Mouse (Mus musculus) C2C12 (cell line): ENCODE measurements around the gene 1700069L16Rik. TPM values are rescaled to one million over a fixed set of nuclear protein-coding genes. Genes with fewer than 3 reads are reported as not detected.

Experiments used
- H3K27me3 ChIP-seq: one replicate; pipeline ENCODE4 v1.6.1; 2011; ENCODE audit not compliant: control insufficient read depth, insufficient read depth, insufficient read length
- H3K36me3 ChIP-seq: one replicate; pipeline ENCODE4 v1.6.1; 2011; ENCODE audit not compliant: control insufficient read depth, insufficient read depth
- H3K4me3 ChIP-seq: one replicate; pipeline ENCODE4 v1.5.1; 2011; ENCODE audit warnings: mild to moderate bottlenecking, control low read depth; ENCODE audit not compliant: poor library complexity, insufficient read depth, severe bottlenecking
- H3K79me2 ChIP-seq: one replicate; pipeline ENCODE4 v1.6.1; 2011; ENCODE audit not compliant: control insufficient read depth, insufficient read depth
- H3K79me3 ChIP-seq: one replicate; pipeline ENCODE4 v1.6.1; 2011; ENCODE audit warnings: low read depth, control low read depth
- H3ac ChIP-seq: one replicate; pipeline ENCODE3; 2011; ENCODE audit warnings: low read depth; ENCODE audit not compliant: control insufficient read depth, insufficient read length
- CEBPB ChIP-seq: IDR thresholded peaks from one replicate; pipeline ENCODE4 v1.6.1; 2011; ENCODE audit warnings: low read depth, mild to moderate bottlenecking, control low read depth, moderate library complexity
- CTCF ChIP-seq: IDR thresholded peaks from one replicate; pipeline ENCODE4 v1.5.1; 2011; ENCODE audit not compliant: control insufficient read depth, insufficient read depth, insufficient read length
- FOSL1 ChIP-seq: IDR thresholded peaks from one replicate; pipeline ENCODE4 v1.8.0; 2011; ENCODE audit warnings: mild to moderate bottlenecking, low read length; ENCODE audit not compliant: poor library complexity, insufficient read depth, severe bottlenecking
- MAX ChIP-seq: IDR thresholded peaks from one replicate; pipeline ENCODE4 v1.6.1; 2011; ENCODE audit warnings: mild to moderate bottlenecking, control low read depth
- MYOD1 ChIP-seq: IDR thresholded peaks from one replicate; pipeline ENCODE4 v1.6.1; 2011; ENCODE audit warnings: low read depth; ENCODE audit not compliant: control insufficient read depth, insufficient read length
- MYOG ChIP-seq: IDR thresholded peaks from one replicate; pipeline ENCODE4 v1.6.1; 2011; ENCODE audit not compliant: control insufficient read depth, insufficient read length; ENCODE audit errors: extremely low read depth
- USF1 ChIP-seq: IDR thresholded peaks from one replicate; pipeline ENCODE4 v1.6.1; 2011; ENCODE audit warnings: low read depth, mild to moderate bottlenecking, control low read depth, moderate library complexity
- polyA plus RNA-seq: library from polyadenylated mRNA; unstranded; fragments of >200 nt; fragmentation: generic; extraction: Trizol; gene quantifications from one replicate; pipeline ENCODE4 v1.2.1, GENCODE M21; 2012; ENCODE audit warnings: missing spikeins

1700069L16Rik gene
- polyA plus RNA-seq, 1 experiment = not detected

GRCm38 (mm10) chr5:113728691-113729090 is 4.1 kb upstream of the 1700069L16Rik start:
- no peak overlapping the region for H3ac ChIP-seq

GRCm38 (mm10) chr5:113728011-113728410 is 3.4 kb upstream of the 1700069L16Rik start:
- H3K79me2 ChIP-seq = no peaks in the 10 kb centered on the region
- no peak overlapping the region for H3K4me3 ChIP-seq

More at GRCm38 (mm10) chr5:113728691-113729090, 4.1 kb upstream of the 1700069L16Rik start:
- Histone ChIP-seq H3K79me2 (no peaks in the 10 kb centered on the region), H3K27me3 (peaks cover 41% of the 10 kb centered on the region), H3K36me3 (no peaks in the 10 kb centered on the region), H3K4me3 (no peak overlapping the region), H3K79me3 (no peaks in the 10 kb centered on the region)
- TF ChIP-seq MYOD1 = no peak
- TF ChIP-seq MAX = no peak

GRCm38 (mm10) chr5:113727238-113727637 is 2.7 kb upstream of the 1700069L16Rik start:
- Histone ChIP-seq H3ac (no peak overlapping the region), H3K79me3 (no peaks in the 10 kb centered on the region)
- TF ChIP-seq USF1 (no peak), CEBPB (no peak), MYOD1 (no peak), FOSL1 (no peak), CTCF (no peak), MAX (no peak)

More at GRCm38 (mm10) chr5:113728011-113728410, 3.4 kb upstream of the 1700069L16Rik start:
- H3ac ChIP-seq = no peak overlapping the region
- no peaks in the 10 kb centered on the region for H3K79me3 ChIP-seq
- peaks cover 41% of the 10 kb centered on the region for H3K27me3 ChIP-seq
- H3K36me3 ChIP-seq = no peaks in the 10 kb centered on the region
- TF ChIP-seq MYOD1 (no peak), CTCF (no peak), MYOG (no peak), CEBPB (no peak), FOSL1 (no peak), USF1 (no peak), MAX (no peak)

GRCm38 (mm10) chr5:113726618-113727017 is 2.0 kb upstream of the 1700069L16Rik start:
- H3K27me3 ChIP-seq = peaks cover 41% of the 10 kb centered on the region
- no peaks in the 10 kb centered on the region for H3K36me3 ChIP-seq
- TF ChIP-seq FOSL1 (no peak), CTCF (no peak), USF1 (no peak), MAX (no peak), MYOD1 (no peak), CEBPB (no peak), MYOG (no peak)

More at GRCm38 (mm10) chr5:113727238-113727637, 2.7 kb upstream of the 1700069L16Rik start:
- Histone ChIP-seq H3K27me3 (peaks cover 41% of the 10 kb centered on the region), H3K4me3 (no peak overlapping the region), H3K79me2 (no peaks in the 10 kb centered on the region), H3K36me3 (no peaks in the 10 kb centered on the region)

GRCm38 (mm10) chr5:113725417-113725816 is 845 bp upstream of the 1700069L16Rik start:
- no peaks in the 10 kb centered on the region for H3K79me3 ChIP-seq
- no peak for TF ChIP-seq USF1
- no peak for TF ChIP-seq FOSL1
- TF ChIP-seq MAX = no peak
- no peak for TF ChIP-seq MYOG
- TF ChIP-seq CTCF = no peak
- no peak for TF ChIP-seq MYOD1
- no peak for TF ChIP-seq CEBPB

More at GRCm38 (mm10) chr5:113726618-113727017, 2.0 kb upstream of the 1700069L16Rik start:
- Histone ChIP-seq H3ac (no peak overlapping the region), H3K4me3 (no peak overlapping the region), H3K79me2 (no peaks in the 10 kb centered on the region), H3K79me3 (no peaks in the 10 kb centered on the region)

GRCm38 (mm10) chr5:113723567-113724237 is 870 bp downstream of the 1700069L16Rik start:
- H3K4me3 ChIP-seq = no peak overlapping the region
- H3K27me3 ChIP-seq = peaks cover 34% of the 10 kb centered on the region
- H3K36me3 ChIP-seq = no peaks in the 10 kb centered on the region
- no peaks in the 10 kb centered on the region for H3K79me2 ChIP-seq
- no peak overlapping the region for H3ac ChIP-seq
- H3K79me3 ChIP-seq = no peaks in the 10 kb centered on the region
- TF ChIP-seq CEBPB (no peak), MYOD1 (no peak), CTCF (no peak), MAX (no peak), FOSL1 (no peak), USF1 (no peak), MYOG (no peak)

More at GRCm38 (mm10) chr5:113725417-113725816, 845 bp upstream of the 1700069L16Rik start:
- Histone ChIP-seq H3K27me3 (peaks cover 41% of the 10 kb centered on the region), H3ac (no peak overlapping the region), H3K79me2 (no peaks in the 10 kb centered on the region), H3K36me3 (no peaks in the 10 kb centered on the region), H3K4me3 (no peak overlapping the region)
